Mouse (Mus musculus): ENCODE measurements at regions not wholly inside any gene's neighbourhood (a gene's known extent, or its start where the extent isn't known, plus 50 kb on each side); places are given as distances from the start of the nearest gene placed in this dataset.

DNA sequence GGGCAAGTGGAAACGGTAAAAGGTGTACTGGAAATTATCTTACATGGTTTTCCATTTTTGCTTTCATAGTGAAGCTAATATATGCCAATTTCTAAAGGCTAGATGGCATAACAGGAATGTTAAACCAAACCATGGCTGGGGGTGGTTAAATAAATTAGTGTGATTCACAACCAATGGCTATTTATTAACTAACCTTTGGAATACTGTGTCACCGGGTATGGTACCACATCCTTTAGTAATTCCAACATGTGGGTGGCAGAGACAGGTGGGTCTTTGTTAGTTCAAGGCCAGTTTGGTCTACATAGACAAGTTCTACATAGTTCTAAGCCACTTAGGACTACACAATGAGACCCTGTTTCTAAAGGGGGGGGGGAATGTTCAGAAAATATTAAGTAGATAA lies 179.8 kb upstream of the Plxnc1 start:
- DNase-seq, result no peak

DNA sequence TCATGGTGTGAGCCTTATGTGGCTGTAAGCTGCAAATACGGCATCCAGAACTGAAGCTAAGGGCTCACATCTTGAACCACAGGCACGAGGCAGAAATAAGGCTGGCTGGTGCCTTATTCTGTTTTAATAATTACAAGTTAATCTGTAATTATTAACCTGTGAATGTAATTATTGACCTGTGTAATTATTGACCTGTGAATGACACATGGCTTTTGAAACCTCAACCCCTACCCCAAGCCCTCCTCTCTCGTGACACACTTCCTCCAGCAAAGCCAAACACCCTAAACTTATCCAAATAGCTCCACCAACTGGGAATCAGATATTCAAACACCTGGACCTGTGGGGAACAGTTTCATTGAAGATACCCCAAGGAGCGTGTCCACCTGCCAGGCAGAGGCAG lies 175.4 kb upstream of the Plxnc1 start:
- DNase-seq, result no peak
- intact Hi-C loops (cut with DNase I), result no loop called here

More for the DNA sequence above, 179.8 kb upstream of the Plxnc1 start:
- intact Hi-C loops (cut with DNase I), result no loop called here

DNA sequence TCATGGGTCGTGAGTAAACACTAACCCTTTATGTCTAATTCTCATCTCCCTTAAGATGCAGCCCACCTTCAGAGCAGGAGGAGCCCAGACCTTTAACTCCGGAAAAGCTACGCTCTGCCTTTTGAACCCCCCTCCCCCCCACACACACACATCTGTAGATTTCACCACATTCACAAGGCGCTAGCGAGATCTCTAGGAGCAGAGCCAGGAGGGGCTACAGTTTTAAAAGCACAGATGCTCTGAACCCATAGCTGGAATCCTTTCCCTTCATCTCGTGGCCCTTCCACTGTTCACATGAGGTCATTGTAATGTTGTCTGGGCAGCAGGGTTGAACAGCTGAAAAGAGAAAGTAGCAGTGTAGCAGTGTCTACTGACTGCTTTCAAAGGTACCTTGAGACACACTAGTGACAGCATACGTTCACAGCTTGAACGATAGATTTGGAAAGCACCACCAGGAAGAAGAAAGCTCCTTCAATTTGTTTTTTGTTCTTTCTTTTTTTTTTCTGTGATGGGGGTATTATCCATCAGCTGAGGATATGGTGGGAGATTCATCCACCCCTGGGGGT lies 174.2 kb upstream of the Plxnc1 start:
- intact Hi-C loops (cut with DNase I), result loop anchor here (2.0 kb wide), 1 partner anchor 20 kb away; no protein-coding TSS in a partner anchor

DNA sequence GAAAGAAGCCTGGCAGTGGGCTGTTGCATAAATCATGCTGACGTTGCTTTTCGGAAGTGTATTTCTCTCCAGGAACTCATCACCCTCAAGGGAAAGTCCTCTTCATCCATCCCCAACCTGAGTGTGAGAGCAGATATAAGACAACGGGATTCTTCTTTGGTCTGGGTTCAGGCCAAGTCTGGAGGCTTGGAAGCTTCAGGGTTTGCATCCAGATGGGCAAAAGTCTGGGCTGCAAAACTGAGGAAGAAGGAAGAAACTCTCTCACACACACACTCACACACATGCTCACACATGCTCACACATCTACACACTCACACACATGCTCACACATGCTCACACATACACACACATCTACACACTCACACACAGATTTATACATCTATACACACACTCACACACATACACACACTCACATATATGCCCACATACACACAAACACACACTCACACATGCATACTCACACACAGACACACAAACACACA lies 173.1 kb upstream of the Plxnc1 start:
- intact Hi-C loops (cut with DNase I), result loop anchor here (2.0 kb wide), 1 partner anchor 21 kb away; no protein-coding TSS in a partner anchor
- no peak for DNase-seq

More for the DNA sequence above, 174.2 kb upstream of the Plxnc1 start:
- no peak for DNase-seq

DNA sequence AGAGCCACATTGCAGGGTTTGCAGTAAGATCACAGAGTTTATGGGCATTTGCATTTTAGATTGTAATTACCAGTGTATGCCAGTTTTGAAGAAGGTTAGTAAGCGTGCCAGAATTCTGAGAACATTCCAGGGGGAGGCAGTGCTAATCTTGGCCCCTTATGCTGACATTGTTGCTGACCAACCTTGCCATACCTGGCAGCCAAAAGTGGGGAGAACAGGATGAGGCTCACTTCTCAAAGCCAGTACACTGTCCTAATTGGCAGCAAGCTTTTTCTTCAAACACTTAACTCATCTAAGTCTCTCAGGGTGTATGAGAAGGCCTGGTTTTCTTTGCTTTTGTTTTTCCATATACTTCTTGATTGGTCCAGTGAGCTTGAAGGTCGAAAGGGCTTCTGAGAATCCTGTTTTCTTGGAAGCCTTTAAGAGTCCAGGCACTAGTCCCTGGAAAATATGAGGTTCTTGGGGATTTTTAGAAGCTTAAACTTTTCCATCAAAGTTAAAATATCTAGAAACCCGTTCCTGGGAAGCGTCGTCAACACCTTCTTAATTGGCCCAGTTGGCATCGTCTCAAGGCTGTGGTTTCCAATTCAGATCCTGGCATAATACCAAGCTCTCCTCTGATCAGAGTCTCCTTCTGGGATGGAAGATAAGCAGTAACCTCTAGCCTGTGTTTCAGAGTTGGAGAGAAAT lies 172.6 kb upstream of the Plxnc1 start:
- intact Hi-C loops (cut with DNase I), result no loop called here
- peak; percentile 44 for DNase-seq

DNA sequence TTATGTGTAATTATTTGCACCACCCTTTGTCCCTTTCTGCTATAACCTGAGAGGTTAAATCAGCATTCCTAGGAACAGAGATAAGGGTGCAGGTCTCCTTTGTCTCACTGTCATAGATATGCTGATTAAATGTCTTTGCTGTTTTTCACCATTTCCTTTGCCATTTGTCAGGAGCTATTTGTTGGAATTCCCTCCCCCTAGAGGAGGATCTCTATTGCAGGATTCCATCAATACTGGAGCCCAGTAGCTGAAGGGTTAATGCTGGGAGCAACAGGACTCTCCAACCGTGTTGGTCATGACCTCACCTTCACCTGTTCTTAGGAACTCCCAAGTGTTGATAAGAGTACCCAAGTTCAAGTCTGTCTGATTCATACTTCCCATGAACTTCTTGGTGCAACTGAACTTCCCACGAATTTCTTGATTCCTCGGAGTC lies 172.0 kb upstream of the Plxnc1 start:
- DNase-seq, result no peak
- intact Hi-C loops (cut with DNase I), result no loop called here

DNA sequence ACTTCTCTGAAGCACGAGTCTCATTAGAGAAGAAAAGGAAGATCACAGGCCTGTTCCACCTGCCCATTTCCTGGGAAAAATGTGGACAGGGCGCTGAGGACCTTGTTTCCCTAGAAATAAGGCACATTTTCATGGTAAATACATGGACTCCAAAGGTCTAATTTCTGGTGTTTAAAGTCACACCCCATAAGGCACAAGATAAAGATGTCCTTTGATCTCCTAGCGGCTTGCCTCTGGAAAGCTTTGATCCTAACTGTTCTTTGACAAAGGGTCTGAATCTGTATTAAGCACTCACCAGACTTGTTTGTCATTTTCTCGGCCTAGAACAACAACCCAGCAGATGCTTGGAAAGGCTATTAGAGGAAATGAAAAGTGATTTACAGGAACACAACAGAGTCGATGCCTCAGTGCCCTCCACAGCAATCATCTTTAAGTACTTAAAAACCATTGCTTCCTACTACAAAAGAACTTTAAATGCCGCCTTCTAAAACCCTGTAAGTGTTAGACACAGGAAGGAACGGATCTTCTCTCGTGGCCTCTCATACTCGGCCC lies 168.3 kb upstream of the Plxnc1 start:
- intact Hi-C loops (cut with DNase I), result no loop called here
- no peak for DNase-seq

DNA sequence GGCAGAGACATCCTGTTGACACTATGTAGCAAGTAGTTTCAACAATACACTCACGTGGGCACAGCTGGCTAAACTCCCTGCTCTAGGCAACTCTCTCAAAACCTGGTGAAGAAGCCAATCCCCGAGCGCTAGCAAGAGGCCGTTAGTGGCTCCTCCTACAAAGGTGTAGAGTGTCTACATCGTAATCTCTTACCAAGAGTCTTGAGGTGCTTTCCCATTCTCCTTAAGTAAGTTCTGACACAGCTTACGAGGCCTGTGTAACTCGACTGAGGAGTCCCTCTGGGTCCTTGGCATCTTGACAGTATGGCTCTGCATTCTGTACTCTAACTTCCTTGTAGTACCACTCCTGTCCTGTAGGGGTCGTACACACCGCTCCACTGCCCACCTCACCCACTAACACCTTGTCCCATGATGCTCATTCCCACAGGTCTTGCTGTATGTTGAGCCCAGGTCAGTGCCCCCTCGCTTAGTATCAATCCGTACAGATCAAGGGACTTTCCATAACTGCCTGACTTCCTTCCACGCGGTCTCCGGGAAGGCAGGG lies 167.7 kb upstream of the Plxnc1 start:
- no peak for DNase-seq
- intact Hi-C loops (cut with DNase I), result no loop called here

DNA sequence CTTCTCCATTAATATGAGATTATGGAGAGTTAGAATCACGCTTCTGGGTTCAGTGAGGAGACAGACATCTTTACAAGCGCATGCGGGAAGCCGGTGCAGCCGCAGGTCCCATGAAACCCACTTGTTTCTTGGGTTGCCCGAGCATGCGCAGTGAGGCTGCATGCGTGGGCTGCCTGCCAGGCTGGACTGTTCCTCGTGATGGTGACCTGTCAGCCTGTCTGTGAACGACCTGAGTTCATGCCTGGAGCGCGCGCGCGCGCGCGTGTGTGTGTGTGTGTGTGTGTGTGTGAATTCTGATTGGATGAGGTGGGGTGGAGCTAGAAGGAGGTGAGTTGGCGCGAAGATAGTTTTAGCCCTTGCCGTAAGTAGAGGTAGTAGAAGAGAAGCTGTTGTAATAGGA lies 166.2 kb upstream of the Plxnc1 start:
- no peak for DNase-seq
- intact Hi-C loops (cut with DNase I), result no loop called here

DNA sequence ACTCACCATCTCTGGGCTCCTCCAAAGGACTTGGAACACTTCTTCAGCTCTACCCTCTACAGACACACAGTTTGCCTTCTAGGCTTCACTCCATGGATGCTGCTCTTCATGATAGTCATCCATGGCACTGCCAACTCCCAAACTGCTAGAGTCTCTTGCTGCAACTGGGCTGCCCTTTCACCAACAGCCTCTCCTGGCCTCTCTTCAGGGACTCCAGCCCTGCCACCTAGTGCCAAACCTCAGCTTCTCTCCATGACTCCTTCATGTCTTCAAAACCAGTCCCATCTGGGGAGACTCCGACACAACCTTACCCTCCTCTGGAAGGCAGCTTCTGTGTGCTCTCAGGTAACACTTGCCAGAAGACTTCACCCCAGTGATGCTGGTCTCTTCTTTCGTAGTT lies 164.9 kb upstream of the Plxnc1 start:
- DNase-seq, result no peak
- intact Hi-C loops (cut with DNase I), result no loop called here

DNA sequence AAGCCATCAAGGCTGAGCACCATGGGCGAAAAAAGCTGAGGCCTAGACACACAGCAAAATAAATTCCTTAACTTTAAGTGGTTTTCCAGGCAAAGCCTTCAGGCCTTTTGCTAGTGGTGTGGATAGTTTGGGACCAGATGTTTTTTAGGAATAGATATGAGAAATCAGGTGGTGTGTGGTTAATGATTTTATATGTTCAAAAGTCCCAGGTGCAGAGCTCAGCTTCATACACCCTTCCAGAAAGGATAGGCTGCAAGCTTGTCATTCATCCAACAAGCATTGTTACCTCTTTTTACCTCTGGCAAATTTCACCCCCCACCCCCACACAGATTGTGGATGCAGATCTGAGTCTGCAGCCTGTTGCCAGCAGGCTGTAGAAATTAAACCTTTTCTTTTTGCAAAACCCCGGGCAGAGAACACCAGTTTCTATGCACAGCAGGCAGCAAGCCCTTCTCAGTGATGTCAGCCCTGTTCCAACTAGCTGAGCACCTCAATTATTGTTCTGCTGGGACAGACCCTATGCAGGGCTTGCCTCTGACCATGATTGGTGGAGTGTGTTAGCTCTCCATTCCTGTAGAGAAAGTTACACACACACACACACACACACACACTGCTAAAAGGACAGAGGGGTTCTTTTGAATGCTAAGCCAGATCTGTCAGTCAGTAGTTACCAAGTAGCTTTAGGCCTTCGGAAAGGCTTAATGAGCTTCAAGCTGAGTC lies 163.1 kb upstream of the Plxnc1 start:
- no peak for DNase-seq
- intact Hi-C loops (cut with DNase I), result no loop called here

DNA sequence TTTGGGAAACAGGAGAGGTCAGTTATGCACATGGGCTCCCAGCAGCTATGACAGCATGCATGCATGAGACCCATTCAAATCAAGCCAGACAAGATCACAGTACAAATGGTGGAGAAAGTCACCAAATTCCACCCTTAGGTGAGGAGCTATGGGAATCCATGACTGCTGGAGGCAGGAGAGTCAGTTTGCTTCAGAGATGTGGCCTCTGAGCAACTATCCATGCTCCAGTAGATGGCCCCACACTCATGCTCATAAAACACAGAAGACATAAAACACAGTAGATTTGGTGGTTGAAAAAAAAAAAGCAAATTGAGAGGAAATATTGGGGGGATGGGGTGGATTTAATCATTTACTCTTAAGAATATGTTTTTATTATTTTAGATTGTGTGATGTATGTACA lies 159.2 kb upstream of the Plxnc1 start:
- DNase-seq, result peak in 1 of 2 experiments; percentile 34
- intact Hi-C loops (cut with DNase I), result loop anchor here (1.0 to 5.0 kb wide), 5 partner anchors 38 to 314 kb away; partner anchors contain the start of gene Cradd

DNA sequence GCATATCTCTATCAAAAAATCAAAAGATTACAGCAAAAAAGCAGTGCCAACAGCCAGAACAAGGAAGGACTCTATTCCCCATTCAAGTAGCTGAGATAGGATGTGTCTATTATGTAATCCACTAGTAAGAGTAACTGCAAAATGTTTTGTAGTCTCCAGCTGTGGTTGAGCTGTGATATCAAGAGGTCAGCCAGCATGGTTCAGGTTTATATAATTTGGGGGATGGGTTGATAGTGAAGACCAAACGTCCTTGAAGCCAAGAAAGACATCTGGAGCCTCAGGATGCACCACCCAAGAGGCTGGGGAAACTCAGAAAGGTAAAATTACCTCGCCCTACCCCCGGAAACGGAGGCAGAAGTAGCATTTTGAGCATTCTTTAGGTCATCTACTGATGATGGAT lies 158.3 kb upstream of the Plxnc1 start:
- DNase-seq, result no peak

DNA sequence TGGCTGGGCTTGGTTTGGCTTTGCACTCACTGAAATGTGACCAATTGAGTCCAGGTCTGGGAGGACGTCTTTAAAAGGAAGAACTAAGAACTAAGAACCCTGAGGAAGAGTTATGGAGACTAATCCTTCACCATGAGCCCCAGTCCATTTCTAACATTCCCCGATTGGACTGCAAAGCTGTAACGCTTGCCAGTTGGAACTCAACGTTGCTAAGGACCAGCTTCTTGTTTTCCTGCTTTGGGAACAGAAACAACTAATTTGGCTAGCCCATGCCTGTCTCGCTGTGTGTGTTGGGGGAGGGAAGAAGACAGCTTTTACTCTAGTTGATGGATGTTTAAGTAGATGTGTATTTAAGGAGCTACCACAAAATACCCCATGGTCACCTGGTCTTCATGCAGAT lies 155.3 kb upstream of the Plxnc1 start:
- intact Hi-C loops (cut with DNase I), result loop anchor here (5.0 kb wide), 4 partner anchors 42 to 222 kb away; partner anchors contain the start of gene Cradd
- DNase-seq, result peak; percentile 50 to 54

More for the DNA sequence above, 158.3 kb upstream of the Plxnc1 start:
- intact Hi-C loops (cut with DNase I), result loop anchor here (1.0 to 5.0 kb wide), 5 partner anchors 39 to 373 kb away; partner anchors contain the start of gene Cradd

DNA sequence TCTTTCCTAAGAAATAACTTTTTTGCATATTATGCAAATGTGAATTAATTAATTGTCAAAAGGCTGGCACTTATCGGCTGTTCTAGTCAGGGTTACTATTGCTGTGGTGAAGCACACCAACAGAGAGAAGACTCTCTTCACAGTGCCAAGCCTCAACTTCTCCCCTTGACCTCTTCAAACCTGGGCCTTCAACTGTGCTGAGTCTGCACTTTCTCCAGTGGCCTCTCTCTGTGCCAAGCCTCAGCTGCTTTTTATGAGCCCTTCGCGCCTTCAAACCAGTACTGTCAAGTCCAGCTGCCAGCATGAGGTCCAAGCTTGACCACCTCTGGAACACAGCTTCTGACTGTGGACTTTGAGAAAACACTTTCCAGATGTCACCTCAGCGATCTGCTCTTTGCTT lies 151.2 kb upstream of the Plxnc1 start:
- no peak for DNase-seq
- intact Hi-C loops (cut with DNase I), result no loop called here

DNA sequence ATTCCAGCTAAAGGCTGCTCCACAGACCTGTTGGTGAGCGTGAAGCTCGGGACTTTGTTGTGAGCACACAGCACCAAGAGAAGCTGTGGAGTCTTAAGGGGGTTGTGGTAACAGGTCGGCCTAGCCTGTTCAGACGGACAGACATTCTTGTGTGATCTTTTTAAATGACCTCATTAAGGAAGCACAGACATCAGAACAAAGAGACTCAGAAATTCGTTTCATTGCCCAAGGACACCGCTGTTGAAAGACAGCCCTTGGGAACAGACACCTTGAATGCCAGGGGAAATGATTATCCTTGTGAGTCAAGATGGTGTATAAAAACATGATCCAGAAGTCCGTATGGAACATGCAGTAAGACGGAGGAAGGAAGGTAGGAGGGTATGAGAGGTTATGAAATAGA lies 150.1 kb upstream of the Plxnc1 start:
- DNase-seq, result no peak
- intact Hi-C loops (cut with DNase I), result no loop called here

DNA sequence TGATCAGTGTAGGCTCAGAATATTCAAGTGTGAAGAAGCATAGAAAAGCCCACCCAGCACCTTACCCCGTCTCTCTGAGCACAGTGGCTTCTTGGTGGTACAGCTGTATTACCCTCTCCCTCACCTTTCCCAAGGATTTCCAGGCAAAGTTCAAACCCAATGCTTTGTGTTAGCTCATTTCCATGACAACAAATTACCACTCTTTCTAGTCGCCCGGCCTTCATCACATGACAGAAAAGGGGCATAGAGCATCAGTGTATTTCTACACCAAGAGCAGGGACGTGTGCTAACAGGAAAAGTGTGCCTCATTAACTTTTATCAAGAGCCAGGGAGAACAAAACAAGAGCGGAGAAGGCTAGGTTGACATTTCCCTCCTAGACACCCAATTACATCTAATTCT lies 148.6 kb upstream of the Plxnc1 start:
- no peak for DNase-seq
- intact Hi-C loops (cut with DNase I), result no loop called here

DNA sequence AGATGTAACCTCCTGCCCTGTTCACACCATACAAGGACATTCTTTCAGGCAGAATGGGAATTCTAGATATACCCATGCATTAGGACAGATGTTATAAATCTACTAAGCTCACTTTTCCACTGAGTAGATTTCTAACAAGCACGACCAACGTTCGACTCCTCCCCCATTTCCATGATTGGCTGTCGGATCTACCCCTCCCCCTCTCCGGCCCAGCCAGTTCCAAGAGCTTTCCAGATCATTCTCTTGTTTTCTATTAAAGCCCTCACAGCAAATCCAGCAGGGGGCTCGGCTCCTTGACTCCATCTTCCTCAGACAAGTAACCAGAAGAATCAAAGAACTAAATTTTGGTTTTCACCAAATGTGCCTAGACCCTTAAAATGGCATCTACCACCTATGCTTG lies 146.5 kb upstream of the Plxnc1 start:
- intact Hi-C loops (cut with DNase I), result no loop called here
- no peak for DNase-seq

DNA sequence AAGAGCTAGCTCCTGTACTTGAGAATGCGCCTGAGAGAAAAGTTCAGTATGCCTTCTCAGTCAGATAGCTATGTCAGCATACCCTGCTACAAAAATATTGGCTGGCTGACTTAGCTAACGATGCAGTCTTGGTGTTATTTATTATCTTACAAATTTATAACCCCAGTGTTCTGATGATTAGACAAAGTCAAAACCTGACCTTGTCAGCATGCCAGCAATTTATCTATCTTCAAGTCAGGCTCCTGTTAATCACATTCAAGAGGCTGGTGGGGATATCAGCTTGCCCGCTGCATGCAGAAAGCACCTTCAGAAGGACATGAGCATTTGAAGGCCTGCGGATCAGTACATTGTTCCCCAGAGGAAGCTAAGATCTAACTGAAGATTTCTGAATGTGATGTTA lies 146.0 kb upstream of the Plxnc1 start:
- intact Hi-C loops (cut with DNase I), result no loop called here
- DNase-seq, result no peak

DNA sequence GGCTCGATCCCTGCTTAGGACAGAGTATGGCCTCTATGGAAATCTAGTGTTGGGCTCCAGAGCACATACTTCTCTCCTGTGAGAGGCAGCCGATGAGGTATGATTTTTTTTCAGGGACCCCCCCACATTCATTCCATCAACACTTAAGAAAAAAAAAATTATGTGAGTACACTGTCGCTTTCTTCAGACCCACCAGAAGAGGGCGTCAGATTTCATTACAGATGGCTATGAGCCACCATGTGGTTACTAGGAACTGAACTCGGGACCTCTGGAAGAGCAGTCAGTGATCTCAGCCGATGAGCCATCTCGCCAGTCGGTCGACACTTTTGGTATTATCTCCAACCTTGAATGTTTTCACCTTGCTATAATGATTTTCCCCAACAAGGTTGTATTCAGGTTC lies 145.4 kb upstream of the Plxnc1 start:
- DNase-seq, result no peak

More for the DNA sequence above, 145.4 kb upstream of the Plxnc1 start:
- intact Hi-C loops (cut with DNase I), result no loop called here
